Mouse (Mus musculus): Measurements from ENCODE around the gene Ascc1.

Ascc1 gene

DNA sequence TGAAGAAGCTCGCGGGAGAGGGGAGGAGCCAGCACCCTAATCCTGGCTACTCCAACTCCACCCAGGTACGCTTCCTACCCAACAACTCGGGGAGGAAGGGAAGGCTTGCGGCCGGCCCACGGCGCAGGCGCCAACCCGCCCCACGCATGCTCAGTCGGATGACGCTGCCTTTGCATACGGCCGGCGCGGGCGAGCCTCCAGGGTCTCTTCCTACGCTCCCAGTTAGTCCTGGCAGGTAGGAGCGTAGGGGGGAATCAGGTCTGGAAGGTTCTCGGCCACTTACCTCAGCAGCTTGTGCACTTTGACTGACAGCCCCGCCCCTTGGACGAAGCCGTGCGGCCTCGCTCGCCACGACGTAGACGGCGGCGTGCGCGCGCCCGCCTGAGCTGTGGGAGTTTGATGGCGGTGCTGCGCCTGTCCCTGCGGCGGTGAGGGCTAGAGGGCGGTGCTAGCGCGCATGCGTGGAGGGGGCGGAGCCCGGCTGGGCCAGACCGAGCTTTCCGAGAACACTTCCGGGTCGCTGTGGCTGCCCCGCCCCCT lies at the start of gene Ascc1, which contains the start of gene Anapc16:
Gene Ascc1 (plus strand): TSS at position 133 of the 540 bp plus-strand sequence.
Gene Anapc16 (minus strand): TSS at position 463 of the 540 bp plus-strand sequence.
- peak; percentile 72 for DNase-seq (ENCODE audit: extremely low read depth, low read depth)

DNA sequence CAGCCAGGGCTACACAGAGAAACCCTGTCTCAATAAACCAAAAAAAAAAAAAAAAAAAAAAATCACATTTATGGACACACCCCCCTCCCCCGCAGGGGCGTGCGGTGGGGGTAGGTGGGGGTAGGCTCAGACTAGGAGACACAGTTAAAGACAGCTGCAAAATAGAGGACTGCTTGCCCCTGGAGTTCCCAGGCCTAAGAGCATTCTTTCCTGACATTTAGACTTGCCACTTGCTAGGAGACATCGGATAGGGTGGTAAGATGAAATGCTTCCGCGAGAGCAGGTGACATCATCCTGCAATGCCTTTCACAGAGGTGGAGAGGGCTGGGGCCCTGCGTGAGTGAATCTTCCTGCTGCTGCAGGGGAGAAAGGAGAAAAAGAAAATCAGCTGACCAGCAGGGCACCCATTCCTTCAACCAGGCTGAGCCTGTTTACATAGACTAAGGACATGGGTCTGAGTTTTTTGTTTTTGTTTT lies 49.0 kb upstream of the Ascc1 start:
- no peak for DNase-seq (ENCODE audit: extremely low read depth, low read depth)

DNA sequence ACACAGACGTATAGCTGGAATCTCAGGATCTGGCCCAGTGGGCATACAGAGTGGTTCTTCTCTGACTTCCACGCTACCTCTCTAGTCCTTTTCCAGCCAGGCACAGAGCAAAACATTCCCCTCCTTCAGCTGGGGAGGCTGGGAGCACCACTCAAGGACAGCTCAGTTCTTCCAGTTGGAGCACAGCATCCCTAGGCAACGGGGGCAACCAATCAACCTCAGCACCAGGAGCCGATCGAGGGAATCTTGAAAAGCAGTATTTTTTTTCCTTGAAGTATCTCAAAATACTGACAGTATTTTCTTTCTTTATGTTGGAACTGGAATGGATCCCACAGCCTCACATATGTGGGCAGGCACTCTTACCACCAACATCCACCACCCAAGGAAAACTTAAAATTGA lies 45.9 kb upstream of the Ascc1 start:
- DNase-seq (ENCODE audit: extremely low read depth, low read depth): no peak

DNA sequence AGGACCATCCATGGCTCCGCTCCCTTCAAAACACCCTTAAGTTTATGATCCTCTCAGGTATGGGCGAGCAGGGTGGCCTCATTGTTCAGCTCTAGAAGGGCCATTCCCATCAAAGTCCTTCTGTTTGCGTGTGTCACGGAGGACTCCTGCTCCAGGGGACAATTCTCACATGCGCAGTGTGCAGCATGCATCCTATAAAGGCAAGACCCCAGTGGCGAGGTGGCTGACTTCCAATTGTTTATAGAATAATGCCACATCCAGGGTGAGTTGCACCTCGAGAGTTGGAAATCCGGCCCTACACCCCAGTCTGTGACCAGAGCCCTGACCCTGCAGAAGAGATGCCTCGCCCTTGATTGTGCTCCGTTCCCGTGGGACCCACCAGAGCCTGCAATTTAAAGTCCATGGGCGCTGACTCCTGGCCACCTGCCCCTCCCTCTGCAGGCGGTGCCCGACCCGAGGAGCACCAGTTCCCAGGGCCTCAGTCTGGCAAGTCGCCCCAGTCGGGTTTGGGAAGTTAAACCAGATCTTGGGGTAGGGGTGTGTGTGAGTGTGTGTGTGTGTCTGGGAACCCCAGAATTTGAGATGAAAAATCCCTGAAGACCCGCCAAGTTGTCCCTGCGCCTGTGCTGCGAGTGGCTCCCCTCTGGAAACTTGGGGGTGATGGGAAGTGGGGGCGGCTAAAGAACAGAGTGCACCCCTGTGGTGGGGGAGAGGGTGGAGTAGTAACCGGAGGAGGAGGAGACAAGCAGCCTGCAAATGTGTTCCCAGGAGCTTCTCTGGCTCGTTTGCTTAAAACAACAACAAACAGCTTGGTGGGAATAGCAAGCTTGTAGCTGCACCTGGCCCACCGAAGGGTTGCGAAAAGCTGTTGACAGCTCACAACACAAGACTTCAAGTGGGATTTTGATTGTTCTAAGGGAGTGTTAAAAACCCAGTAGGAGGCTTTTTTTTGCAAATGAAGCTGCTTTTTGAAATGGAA lies 45.1 kb upstream of the Ascc1 start:
- DNase-seq (ENCODE audit: extremely low read depth, low read depth): no peak

DNA sequence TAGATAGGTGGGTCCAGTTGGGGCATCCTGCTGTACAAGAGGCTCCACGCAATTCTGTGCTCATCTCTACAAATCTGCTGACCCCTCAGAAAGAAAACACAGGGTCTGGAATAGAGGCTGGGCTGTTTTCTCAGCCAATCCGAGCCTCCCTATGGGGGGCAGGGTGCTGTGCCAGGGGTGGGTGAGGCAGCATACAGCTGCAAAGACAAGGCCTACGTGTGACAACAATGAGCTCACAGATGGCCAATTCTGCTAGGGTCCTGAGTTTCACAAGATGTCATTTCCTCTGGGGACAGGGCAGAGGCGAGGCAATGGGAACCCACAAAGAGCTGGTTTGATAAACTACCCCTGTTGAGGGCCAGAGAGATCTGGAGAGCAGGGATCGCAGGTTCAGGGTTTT lies 44.1 kb upstream of the Ascc1 start:
- no peak for DNase-seq (ENCODE audit: extremely low read depth, low read depth)

DNA sequence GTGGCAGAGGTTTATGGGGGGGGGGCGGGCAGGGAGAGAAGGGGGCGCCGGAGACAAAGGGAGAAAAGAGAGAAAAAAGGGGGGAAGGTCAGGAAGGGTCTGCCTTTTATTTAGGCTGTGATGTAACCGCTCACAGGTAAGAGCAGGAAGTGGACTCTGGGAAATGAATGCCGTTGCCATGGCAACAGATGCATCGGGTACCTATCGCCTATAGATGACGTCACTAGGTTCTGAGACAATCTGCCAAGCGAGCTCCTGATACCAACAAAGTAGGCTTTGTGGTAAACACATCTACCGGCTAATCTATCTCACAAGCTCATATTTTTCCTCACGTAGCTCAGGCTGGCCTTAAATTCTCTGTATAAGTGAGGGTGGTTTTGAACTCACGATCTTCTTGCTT lies 43.1 kb upstream of the Ascc1 start:
- no peak for DNase-seq (ENCODE audit: extremely low read depth, low read depth)

DNA sequence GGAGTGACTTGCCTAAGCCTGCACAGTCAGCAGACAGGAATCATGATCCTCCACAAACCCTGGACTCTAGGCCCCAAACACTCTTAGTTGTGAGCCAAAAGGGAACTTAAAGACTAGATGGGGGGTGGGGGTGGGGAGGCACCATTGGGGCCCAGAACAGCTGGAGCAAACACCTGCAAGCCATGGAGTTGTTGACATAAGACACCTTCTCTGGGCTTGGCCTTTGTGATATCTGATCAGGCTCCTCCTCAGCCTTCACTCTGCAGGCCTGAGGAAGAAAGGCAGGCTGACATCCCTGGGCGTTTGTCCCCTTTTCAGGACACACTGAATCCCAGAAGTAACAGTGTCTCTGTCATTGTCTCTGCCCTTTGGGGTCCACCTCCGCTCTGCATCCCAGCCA lies 39.0 kb upstream of the Ascc1 start:
- no peak for DNase-seq (ENCODE audit: extremely low read depth, low read depth)

DNA sequence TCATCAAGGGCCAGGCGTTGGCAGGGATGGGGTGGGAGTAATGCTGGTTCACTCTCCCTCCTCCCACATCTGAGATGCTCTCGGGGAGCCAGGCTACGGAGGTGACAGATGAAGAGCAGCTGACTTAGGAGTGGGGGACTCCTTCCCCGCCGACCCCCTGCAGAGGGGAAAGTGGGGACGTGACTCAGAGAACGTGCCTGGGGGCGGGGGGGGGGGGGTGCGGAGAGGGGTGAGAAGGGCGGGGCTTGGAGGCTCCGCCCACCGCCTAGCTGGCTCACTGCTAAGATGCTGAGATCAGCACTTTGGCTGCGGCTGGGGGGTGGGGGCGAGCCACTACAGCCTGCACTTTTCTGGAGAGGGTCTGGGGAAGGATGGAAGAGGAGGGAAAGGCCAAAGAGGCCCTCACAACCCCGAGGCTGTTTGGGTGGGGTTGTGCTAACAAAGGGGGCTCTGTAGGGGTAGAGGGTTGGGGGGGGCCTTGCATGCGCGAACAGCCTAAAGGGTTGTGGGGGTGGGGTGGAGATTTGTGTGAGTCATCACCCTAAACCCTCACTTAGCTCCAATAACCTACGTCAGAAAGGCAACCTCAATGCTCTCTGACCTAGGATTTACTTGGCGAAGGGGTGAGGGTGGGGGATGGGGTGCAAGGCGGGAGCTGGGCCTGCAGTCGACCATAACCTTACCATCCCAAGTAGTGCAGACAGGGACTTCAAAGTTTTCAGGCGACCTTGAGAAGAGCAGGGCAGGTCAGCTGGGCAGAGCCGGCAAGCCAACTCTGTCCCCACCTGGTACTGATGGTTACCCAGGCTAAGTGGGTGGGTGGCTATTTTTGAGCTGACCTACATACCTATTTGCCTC lies 37.9 kb upstream of the Ascc1 start:
- no peak for DNase-seq (ENCODE audit: extremely low read depth, low read depth)

DNA sequence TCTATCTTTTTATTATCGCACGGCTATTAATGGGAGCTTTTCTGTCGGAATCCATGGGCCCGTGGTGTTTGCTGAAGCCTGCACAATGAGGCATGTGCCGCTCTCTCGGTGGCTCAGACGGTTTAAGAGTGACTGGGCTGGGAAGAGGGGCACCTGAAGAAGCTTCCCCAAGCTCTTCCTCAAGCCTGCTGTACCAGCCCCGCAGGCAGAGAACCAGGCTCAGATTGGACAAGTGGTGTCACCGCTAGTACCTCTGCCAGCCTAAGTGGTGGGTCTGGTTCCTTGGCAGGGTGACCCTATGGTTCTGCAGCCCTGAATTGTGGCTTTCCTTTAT lies 37.3 kb upstream of the Ascc1 start:
- no peak for DNase-seq (ENCODE audit: extremely low read depth, low read depth)

DNA sequence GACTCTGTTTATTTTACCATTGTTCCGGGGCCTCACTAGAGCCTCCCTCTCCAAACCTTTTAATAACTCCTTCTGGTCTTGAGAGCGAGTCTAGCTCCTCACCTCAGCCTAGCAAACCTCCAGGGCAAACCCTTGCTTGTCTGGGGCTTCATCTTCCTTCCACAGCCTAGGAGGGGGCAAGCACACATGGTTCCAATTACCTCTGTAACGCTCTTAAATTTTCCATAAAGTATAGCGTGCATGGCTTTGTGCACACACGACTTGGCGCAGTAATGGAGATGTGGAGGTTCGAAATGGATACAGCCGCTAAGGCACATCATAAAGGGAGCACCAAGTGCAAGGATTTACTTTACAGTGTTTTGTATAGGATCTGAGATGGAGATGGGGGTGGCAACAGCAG lies 36.8 kb upstream of the Ascc1 start:
- DNase-seq (ENCODE audit: extremely low read depth, low read depth): no peak

DNA sequence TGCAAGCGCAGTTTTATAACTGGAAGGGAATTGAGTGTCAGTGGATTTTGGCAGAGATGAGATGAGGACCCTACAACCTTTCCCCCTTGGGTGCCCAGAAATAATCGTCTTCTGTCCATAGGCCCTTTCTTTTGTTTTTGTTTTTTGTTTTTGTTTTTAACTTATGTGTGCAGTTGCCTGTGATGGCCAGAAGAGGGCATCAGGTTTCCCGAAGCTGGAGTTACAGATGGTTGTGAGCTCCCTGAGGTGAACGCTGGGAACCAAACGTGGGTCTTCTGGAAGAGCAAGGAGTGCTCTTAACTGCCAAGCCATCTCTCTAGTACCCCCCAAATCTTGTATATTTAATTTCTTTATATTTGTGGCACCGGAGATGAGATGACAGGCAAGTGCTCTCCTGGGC lies 35.9 kb upstream of the Ascc1 start:
- DNase-seq (ENCODE audit: extremely low read depth, low read depth): no peak

DNA sequence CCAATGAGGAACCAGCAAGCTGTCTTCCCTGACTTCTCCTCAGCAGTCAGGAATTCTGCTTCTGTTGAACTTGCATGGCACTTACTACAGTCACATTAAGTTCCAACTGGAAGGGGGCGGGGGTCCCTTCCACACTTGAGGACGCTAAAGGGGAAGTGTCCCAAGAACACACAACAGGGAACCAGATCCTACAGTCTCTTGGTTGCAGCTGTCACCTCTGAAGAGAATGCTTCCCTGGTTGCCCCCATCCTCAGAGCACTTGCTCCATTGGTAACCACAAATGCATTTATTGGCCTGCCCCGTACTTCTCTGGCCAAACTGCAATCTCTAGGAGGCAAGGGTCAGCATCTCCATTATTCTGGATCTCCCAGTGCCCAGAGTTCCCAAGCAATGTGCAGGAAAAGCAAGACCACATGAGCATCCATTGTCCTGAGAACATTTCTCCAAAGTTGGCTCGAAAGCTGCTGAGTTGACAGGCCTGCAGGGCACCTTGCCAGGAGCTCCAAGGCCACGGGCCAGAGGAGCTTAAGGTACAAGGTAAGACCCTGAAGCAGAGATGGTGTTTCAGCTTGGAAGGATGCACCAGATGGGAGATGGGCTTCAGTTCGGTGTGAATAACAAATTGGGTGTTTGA lies 35.2 kb upstream of the Ascc1 start:
- DNase-seq (ENCODE audit: extremely low read depth, low read depth): no peak

DNA sequence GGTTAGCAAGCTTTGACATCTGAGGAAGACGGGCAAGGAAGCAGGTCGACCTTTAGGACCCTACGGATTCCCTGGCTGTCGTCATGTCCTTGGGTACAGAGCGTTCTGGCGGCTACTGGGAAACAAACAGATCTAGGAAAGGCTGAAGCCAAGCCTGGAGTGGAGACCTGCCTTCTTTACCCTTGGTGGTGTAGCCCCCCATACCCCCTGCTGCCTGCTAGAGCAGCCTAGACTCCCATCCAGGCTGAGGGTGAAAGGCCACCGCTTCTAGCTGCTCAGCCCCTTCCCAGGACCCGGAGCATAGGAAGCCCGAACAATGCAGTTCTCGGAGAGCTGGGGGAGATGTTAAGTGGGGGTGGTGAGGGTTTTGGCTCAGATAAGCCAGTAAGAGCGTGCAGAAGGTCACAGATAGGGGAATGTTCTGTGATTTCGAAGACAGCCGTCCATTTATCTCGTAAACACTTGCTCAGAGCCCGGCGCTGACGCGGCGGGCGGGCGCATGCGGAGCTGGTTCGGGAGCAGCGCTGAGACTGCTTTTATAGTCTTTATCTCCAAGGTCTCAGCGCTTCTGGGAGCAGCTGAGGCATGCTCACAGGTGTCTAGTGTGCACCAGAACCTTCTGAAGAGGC lies 32.7 kb upstream of the Ascc1 start:
- DNase-seq (ENCODE audit: extremely low read depth, low read depth): peak; percentile 58

DNA sequence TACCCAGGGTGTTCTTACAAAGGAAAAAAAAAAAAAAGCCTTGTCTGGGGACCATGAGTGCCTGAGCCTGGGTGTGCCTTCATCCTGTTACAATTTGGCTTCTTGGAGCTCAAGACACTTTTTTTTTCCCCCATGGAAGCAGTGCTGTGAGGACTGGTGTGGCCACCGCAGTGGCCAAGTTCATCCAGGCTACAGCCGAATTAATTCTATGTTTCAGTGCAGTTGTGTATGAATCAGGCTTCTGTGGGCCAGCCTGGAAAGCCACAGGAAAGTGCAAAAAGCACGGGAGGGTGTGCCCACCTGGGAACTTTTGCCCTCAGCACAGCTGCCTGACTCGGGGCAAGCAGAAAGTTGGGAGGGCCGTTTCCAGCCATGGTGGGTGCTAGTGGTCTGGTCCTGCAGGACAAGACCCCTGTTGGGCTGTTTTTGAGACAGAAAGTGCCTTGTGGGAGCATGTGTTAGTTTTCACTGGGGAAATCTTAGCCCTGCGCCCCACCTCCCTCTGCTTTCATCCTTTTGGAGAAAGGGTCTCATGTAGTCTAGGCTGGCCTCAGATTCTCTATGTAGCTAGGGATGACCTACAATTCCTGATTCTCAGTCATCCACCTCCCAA lies 32.0 kb upstream of the Ascc1 start:
- no peak for DNase-seq (ENCODE audit: extremely low read depth, low read depth)

DNA sequence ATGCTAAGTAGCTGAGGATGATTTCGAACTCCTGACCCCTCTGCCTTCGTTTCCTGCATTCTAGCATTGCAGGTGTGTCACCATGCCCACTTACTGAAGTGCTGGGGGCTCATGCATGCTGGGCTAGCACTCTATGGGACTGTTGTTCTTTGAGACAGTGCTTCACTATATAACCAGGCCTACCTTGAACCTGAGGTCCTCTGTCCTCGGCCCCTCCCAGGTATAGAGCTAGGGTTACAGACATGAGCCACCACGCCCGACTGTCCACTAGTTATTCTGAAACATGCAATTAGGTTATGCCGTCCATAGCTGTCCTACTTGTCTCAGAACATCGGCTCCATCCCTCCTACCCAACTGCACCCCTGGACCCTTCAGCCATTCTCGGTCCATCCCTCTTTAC lies 30.8 kb upstream of the Ascc1 start:
- DNase-seq (ENCODE audit: extremely low read depth, low read depth): no peak

DNA sequence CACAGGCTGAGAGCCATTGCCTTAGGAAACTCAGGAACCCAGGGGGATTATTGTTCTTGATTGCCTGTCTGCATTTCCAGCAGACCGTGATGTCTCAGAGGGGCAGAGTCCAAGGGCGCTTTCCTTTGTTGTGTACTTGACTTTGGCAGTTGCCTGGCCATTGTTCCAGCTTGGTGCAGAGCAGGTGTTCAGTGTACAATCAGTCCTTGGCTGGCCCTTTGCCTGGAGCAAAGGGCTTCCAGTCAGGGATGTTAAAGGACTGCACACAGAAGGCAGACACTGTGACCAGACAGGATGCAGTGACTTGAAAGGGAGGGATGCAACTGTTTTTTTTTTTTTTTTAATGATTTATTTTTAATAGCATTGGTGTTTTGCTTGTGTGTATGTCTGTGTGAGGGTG lies 30.1 kb upstream of the Ascc1 start:
- no peak for DNase-seq (ENCODE audit: extremely low read depth, low read depth)

DNA sequence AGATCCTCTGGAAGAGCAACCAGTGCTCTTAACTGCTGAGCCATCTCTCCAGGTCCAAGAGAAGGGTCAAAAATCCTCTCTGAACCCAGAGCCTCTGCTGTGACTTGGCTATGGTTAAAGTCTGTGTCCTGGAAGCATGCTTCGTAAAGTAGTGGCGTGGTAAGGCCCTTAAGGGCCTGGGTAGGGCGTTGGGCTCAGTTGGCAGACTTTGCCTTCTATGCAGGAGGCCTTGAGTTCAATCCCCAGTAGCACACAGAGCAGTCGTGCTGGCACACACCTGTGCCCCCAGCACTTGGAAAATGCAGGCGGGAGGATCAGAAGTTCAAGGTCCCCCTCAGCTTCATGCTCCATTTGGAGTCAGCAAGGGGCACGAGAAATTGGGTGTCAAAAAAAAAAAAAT lies 29.6 kb upstream of the Ascc1 start:
- DNase-seq (ENCODE audit: extremely low read depth, low read depth): no peak

DNA sequence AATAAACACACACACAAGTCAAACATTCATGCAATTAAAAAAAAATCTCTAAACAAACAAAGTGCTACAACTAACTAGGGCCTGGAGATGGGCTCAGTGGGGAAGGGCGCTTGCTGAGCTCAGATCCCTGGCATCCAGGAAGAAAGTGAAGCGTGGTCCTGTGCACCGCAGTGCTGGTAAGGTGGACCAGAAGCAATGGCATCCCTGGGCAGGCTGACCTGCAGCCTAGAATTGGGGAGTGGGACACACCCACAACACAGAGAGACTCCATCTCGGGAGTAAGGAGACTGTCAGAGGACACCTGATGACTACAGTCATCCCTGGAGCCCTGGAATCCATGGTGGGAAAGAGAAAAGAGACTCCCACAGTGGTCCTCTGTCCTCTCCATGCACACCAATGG lies 29.2 kb upstream of the Ascc1 start:
- no peak for DNase-seq (ENCODE audit: extremely low read depth, low read depth)

DNA sequence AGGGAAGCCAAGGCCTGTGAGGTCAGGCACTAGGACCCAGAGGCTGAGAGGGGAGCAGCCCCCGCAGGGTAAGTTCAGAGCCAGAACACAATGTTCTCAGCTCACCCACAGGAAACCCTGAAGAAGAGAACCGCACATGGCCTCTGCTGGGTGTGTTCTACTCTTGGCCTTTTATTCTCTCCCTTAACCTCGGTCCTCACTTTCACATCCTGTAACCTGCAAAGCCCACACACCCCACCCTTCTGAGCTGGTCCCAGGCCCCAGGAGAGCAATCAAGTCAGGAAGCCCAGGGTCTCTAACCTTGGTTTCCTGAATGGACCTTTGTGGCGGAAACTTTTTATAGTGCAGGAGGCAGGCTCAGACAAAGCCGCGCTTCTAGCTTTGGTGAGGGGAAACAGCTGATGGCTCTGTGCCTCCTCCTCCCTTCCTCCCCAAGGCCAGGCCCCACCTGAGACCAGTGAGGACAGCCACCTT lies 28.4 kb upstream of the Ascc1 start:
- no peak for DNase-seq (ENCODE audit: extremely low read depth, low read depth)

DNA sequence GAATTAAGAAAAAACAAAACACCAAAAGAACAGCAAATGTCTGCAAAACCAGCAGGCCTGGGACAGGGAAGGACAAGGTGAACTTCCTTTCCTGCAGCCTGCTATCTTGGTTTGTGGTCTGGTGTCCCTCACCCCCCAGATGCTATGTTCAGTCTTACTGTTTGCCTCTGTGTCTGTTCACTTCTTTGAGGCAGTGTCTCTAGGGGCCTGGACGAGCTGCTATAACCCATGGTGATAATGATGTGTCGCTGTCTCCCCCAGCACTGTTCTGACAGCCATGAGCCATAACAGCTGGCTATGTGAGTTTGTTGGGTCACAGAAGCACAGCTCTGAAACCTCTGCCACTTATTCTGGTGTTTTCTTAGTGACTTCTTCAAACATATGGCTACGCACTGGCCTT lies 27.8 kb upstream of the Ascc1 start:
- DNase-seq (ENCODE audit: extremely low read depth, low read depth): peak; percentile 56

All from MEL-GATA-1-ER (cell line).